Mouse (Mus musculus) liver, adult 2 months (tissue): ENCODE measurements at regions not wholly inside any gene's neighbourhood (a gene's known extent, or its start where the extent isn't known, plus 50 kb on each side); places are given as distances from the start of the nearest gene placed in this dataset.

Experiments used
- CTCF ChIP-seq: fragments of 200-500 bp; IDR thresholded peaks from 2 replicates; pipeline ENCODE4 v1.5.1; 2011; ENCODE audit warnings: low read depth, low read length, control low read depth
- POLR2A ChIP-seq: fragments of 200-500 bp; IDR thresholded peaks from 2 replicates; pipeline ENCODE4 v1.6.1; 2011; ENCODE audit warnings: low read length, control low read depth; ENCODE audit not compliant: insufficient read depth; ENCODE audit errors: extremely low read depth

DNA sequence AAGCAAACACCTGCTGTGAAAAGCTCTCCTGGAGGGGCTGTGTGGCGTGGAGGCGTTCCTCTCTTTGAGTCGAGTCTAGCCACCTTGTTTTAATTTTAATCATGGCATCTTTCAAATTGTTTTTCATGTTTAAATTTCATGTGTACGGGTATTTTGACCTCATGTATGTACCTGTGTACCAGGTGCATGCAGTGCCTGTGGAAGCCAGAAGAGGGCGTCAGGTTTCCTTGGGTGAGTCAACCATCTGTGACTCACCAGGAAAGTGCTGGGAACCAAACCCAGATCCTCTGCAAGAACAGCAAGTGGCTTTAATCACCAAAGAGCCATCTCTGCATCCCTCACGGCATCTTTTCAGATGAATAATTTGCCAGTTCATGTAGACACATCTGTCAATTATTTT lies 79.8 kb upstream of the Sipa1l1 start:
- TF ChIP-seq CTCF = peak; percentile 24; the same call in 1 of the 2 replicates
- TF ChIP-seq POLR2A = no peak
